Mouse (Mus musculus): ENCODE data around the gene Creb3l2. TPM values are rescaled to one million over a fixed set of nuclear protein-coding genes. Genes with fewer than 3 reads are reported as not detected.
A peak's percentile ranks its signal among the peaks of the same experiment; 100 is the strongest.

Creb3l2 gene
- total RNA-seq, 4 experiments from 2014 or later, result 21.8 to 23.8 (median 23.2) TPM

DNA sequence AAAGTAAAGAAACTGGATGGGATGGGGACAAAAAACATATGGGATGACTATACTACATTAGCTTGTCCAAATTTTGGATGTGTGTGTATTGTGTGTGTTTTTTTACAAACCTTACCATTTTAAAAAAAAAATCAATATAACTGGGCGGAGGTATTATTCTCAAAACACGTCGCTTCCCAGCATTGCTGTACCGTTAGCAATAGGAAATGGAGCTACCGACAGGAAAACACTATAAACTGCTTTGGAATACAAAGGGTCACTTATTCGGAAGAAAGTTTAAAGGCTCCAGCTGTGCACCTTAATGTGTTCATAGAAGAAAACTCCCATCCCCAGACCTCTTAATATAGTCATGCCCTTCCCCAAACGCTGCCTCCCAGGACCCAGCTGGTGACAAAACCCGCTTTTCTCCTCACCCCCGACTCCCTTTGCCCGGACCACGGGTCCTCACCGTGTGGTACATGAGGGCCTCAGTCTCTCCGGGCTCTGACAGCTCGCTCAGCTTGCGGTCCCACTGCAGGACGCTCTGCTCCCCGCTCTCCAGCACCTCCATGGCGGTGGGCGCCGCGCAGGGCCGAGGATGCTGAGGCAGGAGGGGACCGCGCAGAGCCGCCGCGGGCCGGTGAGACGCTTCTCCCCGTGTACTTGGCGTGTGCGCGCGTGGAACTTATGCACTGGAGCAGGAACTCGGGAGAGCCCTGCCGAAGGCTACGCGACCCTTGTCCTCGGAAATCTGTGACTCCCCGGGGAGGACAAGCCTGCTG is 515 bp downstream of the Creb3l2 start:
- no peak for DNase-seq (ENCODE audit: low spot score)

DNA sequence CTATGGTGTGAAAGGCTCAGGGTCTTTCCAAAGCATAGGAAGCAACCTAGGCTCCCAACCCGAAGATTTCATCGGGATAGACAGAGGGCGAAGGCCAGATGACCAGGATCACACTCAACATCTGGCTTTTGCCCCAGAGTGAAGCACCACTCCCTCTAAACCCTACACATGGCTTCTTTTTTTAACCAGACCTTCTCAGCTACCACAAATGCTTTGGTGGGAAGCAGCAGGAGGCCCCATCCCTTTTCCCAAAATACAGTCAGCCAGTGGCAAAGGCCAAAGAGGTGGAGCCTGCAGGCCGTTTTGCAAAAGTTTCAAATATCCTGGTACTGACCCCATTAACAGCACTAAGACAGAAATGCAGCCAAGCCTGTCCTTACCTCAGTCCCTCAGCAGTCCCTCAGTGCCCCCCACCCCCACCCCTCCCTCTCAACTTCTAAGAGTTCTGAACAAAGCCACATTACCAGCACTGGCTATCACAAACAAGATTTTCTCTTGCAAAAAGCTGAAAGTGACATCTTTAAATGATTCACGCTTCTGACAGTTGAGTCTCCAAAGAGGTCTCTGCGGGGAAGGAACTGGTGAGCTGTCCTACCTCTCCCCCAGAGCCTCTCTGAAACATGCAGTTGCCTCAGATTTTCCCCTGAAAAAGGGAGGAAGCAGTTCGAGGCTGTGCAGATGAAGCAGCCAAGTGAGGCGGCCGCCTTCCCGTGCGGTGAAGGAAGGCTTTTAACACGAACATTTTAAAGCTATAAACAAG is 1.3 kb downstream of the Creb3l2 start:
- DNase-seq (ENCODE audit: low spot score), result peak; percentile 62

DNA sequence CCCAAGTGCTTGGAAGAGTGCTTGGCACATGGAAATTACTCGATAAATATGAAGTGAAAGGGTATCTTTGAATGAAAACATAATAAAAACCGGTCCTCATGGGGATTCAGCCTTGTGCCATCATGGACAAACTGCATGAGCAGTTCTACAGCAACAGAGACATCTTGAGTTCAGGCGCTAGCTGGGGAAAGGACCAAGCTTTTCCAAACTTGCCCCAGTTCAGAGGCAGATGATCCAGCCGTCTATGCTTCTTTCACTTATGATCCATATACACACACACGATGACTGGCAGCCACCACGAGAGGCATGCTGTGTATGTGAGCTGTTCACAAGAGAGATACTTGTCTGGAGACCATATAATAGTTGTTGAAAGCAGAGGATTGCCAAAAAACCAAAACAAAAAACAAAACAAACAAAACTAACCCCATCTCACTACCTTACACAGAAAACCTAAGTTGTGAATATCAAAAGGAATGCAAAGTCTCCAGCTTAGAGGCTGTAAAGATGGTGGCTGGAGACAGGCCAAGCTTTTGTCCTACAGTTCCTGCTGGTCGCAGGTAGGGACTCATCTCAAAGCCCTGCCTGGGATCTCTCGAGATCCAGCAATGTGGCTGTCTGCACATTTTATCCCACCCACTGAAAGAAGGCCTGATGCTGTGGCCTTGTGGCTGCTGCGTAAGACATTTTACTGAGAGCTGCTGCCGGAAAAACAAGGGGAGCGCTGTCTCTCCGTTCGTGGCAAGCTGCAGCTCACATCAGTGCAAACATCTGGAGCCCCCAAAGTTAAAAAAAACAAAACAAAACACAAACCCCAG is 2.1 kb downstream of the Creb3l2 start:
- DNase-seq (ENCODE audit: low spot score), result no peak

DNA sequence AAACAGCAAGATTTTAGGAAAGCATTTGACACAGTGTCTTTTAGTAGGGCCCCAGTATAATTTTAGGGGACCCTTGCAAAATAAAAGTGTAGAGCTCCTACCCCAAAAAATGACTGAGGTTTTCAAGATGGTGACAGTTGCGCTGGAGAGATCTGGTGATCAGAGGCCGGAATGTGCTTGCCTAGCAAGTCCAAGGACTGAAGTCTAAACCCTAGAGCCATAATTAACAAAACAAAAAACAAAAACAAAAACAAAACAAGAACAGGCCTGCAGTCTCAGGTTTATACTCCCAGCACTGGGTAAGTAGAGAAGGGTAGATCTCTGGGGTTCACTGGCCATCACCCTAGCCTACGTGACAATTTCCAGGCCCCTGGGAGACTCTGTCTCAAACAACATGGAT is 3.4 kb downstream of the Creb3l2 start:
- no peak for DNase-seq (ENCODE audit: low spot score)

DNA sequence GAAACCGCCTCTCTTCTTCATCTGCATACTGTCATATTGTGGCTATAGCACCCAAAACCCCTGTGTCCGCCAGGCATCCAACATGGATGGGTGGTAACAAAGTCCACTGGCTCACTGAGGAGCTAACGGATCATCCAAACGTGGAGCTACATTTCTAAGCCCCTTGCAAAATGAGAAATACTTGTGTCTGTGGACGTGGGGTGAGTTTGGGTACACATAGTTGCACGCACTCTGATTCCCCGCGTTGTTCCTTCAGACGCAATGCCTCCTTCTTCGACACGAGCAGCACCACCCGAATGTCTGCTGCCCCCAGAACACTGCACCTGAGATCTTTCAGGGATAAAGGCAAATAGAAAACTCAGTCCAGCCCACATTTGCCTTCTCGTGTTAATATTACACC is 4.9 kb downstream of the Creb3l2 start:
- no peak for DNase-seq (ENCODE audit: low spot score)

DNA sequence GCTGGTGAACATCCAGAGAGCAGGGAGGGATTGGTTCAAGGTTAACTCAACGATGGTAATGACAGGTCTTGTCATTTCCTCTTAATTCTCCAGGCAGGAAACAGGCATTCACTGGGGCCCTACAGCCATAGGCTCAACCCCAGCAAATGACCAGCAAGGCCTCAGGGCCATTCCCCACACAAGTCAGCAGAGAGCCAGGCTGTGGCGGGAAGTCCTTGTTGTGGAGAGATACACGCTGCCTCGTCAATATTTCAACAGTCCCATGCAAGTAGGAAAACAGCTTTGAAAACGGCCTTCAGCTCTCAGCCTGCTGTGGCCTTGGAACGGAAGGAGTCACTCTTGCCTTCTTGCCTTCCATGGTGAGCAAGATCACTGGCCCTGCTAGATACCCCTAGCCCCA is 6.6 kb downstream of the Creb3l2 start:
- no peak for DNase-seq (ENCODE audit: low spot score)

DNA sequence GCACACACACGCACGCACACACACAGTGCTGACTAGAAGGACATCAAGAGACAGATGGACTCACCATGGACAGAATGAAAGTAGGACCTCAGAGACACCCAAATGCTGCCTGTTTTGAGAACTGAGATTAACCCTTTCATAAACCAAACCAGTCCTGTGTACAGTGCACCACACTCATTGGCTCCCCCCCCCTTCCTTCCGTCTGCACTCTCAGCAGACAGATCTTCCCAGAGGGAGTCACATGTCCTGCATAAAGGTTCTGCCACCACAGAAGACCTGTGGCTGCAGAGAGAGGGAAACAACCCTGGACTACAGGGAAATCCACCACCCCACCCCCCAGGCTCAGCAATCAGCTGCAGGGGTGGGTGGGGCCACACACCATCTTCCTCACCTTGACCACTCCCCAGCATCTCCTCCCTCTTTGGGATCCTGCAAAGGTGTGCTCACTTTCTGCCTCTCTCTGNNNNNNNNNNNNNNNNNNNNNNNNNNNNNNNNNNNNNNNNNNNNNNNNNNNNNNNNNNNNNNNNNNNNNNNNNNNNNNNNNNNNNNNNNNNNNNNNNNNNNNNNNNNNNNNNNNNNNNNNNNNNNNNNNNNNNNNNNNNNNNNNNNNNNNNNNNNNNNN is 12.0 kb downstream of the Creb3l2 start:
- no peak for DNase-seq (ENCODE audit: low spot score)

DNA sequence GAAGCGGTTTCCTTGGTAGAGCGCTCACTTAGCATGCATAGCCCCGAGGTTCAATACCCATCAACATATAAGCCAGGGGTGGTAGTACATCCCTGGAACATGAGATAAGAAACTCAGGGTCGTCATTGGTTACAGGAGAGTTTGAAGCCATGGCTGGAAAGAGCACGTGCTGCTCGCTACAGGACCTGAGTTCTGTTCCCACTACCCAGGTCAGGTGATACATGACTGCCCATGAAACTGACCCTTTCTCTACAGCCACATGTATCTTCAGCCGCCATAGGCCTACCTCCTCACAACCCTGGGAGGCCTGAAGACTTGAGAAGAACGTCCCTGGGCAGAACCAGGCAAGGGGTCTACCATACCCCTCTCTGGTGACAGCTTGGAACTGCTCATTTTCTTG is 13.0 kb downstream of the Creb3l2 start:
- no peak for DNase-seq (ENCODE audit: low spot score)

DNA sequence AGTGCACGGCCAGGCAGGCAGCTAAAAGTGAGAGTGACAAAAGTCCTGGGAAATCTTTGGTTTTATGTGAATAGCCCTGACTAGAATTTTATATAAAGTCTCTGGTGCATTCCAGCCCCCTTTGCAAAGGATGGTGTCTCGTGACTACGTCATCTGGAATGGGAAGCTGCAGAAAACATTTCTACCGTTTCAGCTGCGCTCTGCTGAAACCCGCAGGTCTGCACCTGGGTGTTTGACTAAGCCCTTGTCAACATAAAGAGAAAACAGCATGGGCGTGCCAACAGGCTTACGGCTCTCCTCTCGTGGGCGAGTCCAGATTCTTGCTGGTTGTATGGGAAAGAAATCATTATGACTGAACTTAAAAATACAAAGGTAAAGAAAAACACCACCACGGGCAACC is 13.9 kb downstream of the Creb3l2 start:
- DNase-seq (ENCODE audit: low spot score), result no peak

DNA sequence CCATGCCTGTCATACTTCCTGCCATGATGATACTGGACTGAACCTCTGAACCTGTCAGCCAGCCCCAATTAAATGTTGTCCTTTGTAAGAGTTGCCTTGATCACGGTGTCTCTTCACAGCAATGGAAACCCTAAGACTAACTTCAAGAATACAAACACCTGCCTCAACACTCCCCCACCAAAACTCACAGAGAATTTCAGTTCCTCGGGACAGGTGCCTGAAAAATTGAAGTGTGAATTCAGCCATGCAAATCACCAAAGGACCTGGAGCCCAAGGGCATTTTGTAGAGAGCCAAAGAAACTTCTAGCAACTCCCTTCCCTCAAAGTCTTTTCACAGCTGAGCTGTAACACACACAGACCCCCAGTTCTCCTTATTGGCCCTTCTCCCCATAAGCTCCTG is 15.3 kb downstream of the Creb3l2 start:
- no peak for DNase-seq (ENCODE audit: low spot score)

DNA sequence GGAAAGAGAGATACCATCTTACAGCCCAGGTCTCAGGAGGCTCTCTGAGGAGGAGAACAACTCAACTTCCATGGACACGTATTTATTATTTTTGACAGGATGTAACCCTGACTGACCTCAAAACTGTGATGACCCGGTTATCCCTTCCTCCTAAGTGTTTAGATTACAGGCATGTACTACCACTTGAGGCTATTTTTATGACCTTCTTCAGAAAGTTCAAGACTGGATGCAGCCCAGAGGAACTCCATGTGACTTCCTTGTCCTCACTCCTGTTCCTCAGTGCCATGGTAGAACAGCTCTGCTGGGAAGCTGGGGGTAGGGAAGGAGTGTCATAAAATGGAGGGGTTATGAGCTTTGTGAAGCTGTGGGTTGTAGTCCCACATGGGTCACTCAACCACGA is 16.1 kb downstream of the Creb3l2 start:
- DNase-seq (ENCODE audit: low spot score), result no peak

DNA sequence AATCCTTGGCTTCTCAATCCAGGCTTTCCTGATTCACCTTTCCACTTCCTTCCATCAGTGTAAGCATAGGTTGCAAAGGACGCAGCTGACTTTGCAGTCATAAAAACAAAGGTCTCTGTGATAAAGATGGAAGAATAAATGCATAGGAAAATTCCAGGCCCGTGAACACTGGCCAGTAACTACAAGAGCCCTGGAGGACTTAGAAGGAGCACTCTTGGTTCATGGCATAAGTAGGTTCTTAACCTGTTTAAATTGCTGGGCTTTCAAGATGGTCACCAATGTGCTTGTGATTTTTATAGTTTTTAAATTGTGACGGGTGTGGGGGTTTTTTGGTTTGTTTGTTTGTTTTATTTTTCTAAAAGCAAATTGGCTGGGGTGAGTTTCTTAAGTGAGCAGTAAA is 16.9 kb downstream of the Creb3l2 start:
- no peak for DNase-seq (ENCODE audit: low spot score)

DNA sequence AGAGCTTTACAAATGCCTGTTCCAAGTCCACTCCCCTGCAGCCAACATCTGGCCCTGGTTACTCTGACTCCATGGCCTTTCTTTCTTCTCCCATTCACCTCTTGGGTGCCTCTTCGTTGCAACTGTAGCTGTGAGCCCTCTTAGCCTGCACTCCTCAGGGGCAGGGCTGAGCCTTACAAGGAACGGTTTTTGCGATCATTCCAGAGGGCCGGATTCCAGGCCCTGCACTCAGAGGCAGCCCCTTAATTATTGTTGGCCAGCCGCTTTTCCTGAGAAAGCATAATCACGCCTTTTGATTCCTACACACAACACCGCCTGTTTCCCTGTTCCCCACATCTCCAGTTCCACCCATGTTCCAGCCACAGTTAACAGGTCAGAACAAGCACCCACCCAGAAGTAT is 17.6 kb downstream of the Creb3l2 start:
- DNase-seq (ENCODE audit: low spot score), result peak; percentile 69

DNA sequence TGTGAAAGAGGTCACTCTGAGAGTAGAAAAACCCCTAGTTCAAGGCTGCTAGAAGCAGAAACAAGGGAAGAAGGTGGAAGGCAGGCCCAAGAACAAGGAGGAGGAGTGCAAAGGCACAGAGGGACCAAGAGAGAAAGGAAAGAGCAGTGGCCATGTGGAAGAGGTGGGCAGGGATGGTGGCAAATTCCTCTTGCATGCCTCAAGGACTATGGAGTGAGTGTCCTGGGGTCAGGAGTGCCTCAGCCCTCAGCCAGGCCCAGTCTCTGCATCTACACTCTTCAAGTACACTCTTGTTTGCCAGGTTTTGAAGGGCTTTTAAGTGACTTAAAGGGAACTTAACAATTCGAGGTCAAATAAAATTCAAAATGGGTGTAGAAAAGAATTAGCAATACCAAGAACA is 18.6 kb downstream of the Creb3l2 start:
- no peak for DNase-seq (ENCODE audit: low spot score)

DNA sequence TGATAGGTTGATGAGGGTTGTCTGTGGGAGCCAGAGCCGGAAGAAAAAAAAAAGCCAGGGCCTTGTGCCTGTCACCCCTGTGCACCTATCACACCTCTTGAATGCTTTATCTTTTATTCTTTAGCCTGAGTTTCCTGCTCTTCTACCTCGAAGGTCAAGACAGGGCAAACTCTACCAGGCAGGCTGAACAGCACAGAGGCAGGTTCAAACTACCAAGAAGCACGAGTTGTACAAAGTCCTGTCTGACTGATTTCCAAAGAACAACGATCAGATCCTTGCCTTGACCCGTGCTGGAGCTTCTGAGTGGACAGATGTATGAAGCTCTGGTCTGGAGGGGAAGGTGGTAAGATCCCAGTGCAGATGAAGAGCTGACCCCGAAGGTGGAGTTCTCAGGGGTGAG is 20.8 kb downstream of the Creb3l2 start:
- no peak for DNase-seq (ENCODE audit: low spot score)

DNA sequence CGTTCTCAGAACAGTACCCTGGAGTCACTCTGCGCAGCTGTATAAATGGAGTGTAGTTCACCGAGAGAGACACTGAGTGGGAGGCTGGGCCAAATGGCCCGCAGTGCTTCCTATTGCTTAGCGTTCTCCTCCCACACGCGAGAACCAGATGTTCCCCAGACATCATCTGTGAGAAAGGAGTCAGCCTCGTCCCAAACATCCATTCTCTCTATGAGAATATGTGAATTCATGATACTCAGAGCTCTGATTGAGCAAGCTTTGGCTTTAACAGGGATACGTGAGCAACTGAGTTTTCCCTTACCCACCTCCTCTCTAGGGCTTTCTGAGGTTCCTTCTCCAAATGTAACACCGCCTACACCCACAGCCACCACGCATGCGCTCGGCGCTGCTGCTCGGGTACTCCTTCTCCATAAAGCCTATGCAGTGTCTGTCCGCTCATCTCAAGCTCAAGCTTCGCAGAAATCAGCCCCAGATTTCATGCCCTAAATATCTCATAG is 22.5 kb downstream of the Creb3l2 start:
- DNase-seq (ENCODE audit: low spot score), result peak; percentile 85

DNA sequence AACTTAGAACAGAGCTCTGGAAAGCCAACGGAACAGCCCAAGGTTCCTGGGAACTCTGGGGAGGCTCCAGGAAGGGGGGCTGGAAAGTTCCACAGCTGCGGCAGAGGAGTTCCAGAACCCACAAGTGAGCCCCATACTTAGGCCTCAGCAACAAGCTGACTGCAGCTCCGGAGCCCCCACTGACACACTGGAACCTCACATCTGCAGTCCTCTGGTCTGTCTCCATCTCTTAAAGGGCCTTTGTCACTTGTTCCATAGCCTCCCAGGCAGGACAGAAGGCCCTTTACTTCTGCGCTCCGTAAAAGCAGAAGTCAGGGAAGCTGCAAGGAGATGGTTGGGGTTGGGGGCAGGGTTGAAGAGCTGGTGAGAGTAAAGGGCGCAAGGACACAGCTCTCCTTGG is 23.0 kb downstream of the Creb3l2 start:
- peak; percentile 50 for DNase-seq (ENCODE audit: low spot score)

DNA sequence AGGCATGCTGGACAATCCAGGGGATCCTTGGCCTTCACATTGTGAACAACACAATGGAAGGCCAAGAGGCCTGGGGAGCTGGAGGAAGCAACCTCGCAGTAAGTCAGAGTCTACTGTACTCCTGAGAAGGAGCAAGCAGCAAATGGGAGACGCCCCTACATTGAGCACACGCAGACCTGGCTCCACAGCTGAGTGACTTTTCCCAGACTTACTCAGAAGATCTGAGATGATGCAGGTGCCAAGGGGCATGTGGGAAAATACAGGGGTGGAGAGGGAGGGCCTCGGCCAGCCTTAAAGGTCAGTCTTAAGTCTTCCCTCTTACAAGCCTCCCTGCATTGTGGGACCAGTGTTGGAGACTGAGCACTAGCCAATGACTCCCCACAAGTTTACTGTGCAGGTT is 25.2 kb downstream of the Creb3l2 start:
- no peak for DNase-seq (ENCODE audit: low spot score)

DNA sequence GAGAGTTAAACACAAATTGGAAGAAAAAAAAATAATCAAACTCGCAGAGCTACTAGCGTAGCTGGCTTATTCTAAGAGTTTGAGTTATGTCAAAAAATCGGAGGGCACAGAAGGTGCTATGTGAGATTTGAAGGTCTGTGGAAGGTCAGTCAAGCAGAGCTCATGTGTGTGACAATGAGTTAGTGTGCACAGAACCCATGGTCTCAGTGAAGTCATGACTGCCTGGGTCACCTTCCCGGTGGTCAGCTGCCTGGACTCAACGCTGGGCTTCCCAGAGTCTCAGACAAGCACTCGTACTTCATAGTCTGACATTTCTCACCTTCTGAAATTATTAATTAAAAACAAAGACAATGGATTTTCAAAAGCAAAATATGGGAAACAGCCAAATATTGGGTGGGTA is 26.4 kb downstream of the Creb3l2 start:
- DNase-seq (ENCODE audit: low spot score), result no peak

DNA sequence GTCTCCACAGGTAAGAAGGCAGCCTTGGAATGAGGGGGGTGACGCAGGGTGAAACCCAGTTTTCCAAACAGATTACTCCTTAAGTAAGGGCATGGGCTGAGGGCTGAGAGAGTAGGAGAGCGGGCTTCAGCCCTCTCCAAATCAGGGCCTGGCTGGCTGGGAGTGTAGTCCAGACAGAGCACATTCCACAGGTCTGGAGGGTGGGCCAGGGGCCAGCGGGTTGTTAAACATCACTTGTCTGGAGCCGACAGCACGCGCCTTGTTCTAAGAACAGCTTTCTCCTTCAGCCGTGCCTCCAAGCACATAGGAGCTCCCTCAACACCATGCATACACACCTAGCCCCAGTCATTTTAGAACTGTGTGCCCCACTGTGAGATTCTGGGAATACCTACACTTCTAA is 26.9 kb downstream of the Creb3l2 start:
- peak; percentile 54 for DNase-seq (ENCODE audit: low spot score)

DNA sequence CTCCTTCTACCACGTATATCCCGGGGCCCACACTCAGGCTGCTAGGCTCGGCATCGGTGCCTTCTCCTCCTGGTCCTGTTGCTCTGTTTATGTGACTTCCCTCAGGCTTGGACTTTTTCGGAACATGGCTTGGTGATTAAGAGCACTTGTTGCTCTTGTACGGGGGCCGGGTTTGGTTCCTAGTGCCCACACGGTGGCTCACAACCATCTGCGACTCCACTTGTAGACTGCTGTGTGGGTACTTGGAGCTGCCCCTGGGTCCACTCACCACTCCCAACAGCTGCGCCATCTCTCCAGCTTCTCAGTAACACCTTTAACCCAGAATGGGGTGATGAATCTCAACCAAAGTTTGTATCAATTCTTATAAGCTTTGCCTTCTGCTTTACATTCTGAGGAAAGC is 27.4 kb downstream of the Creb3l2 start:
- DNase-seq (ENCODE audit: low spot score), result no peak

DNA sequence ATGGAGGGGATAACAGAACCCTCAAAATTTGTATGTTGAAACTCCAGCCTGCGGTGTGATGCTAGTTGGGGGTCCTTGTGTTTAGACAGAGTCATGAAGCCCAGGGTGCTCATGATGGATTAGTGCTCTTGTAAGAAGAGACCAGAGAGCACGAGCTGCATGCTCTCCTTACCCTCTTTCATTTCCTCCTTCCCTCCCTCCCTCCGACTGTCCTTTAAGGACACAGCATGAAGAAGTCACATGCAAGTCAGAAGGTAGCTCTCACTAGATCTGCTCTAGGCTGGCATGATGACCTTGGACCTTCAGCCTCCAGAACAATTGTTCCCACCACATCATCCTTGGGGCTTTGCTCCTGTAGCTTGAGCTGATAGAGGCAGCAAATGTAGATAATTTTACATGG is 30.2 kb downstream of the Creb3l2 start:
- no peak for DNase-seq (ENCODE audit: low spot score)
